Mouse (Mus musculus) CH12.LX (cell line): ENCODE data around the gene Gna15. TPM values are rescaled to one million over a fixed set of nuclear protein-coding genes. Genes with fewer than 3 reads are reported as not detected.
A peak's percentile ranks its signal among the peaks of the same experiment; 100 is the strongest.

Experiments used
- DNase-seq: peaks from one replicate; pipeline ENCODE4 v3.0.0-alpha.2; 2013; ENCODE audit errors: extremely low read depth
- H3K27ac ChIP-seq: 2 replicates; pipeline ENCODE4 v1.5.1; 2012; ENCODE audit warnings: low read depth, mild to moderate bottlenecking, control low read depth, moderate library complexity; ENCODE audit not compliant: insufficient read depth
- H3K27me3 ChIP-seq: replicated peaks from 2 replicates; pipeline ENCODE3; 2012; ENCODE audit warnings: inconsistent platforms
- H3K36me3 ChIP-seq, 2 experiments: replicated peaks in 1 of 2; 2 replicates each; pipeline versions ENCODE3 to v1.6.1; 2012; ENCODE audit warnings: inconsistent platforms in 1 of 2, low read length in 1 of 2, mild to moderate bottlenecking in 1 of 2, mixed read lengths in 1 of 2, moderate library complexity in 1 of 2; ENCODE audit not compliant: control insufficient read depth in 1 of 2, insufficient read depth in 1 of 2
- H3K4me1 ChIP-seq, 2 experiments: 2 replicates each; pipeline ENCODE4 v1.6.1; 2012; ENCODE audit warnings: inconsistent platforms in 1 of 2, moderate library complexity in 1 of 2; ENCODE audit not compliant: insufficient read depth in 2 of 2, control insufficient read depth in 1 of 2
- H3K4me2 ChIP-seq: 2 replicates; pipeline ENCODE4 v1.6.1; 2012; ENCODE audit warnings: low read depth, mild to moderate bottlenecking, control low read depth; ENCODE audit not compliant: poor library complexity, insufficient read depth, severe bottlenecking
- H3K4me3 ChIP-seq, 3 experiments: fragments of 150-350 bp in 1 of 3; sonication (generic) in 1 of 3; replicated peaks in 1 of 3; 2 replicates each; pipeline versions ENCODE3 to v1.5.1; 2011 to 2012; ENCODE audit warnings: low read depth in 2 of 3, low read length in 2 of 3, mild to moderate bottlenecking in 2 of 3, moderate library complexity in 2 of 3, control low read depth in 1 of 3, improper control_type of control experiment in 1 of 3, inconsistent platforms in 1 of 3, mixed read lengths in 1 of 3; ENCODE audit not compliant: poor library complexity in 1 of 3
- H3K79me2 ChIP-seq: replicated peaks from 2 replicates; pipeline ENCODE4 v1.6.1; 2012; ENCODE audit warnings: mild to moderate bottlenecking, moderate library complexity; ENCODE audit not compliant: control insufficient read depth, poor library complexity, insufficient read depth, severe bottlenecking; ENCODE audit errors: extremely low read depth
- H3K9ac ChIP-seq: 2 replicates; pipeline ENCODE4 v1.6.1; 2012; ENCODE audit warnings: low read depth, mild to moderate bottlenecking, control low read depth, moderate library complexity; ENCODE audit not compliant: insufficient read depth
- H3K9me3 ChIP-seq: replicated peaks from 2 replicates; pipeline ENCODE3; 2012; ENCODE audit warnings: low read length, inconsistent platforms, mixed read lengths
- CTCF ChIP-seq, 2 experiments: IDR thresholded peaks in 1 of 2; conservative IDR thresholded peaks in 1 of 2; 2 replicates each; pipeline ENCODE4 v1.5.1; 2011 to 2012; ENCODE audit warnings: low read depth in 2 of 2, low read length in 2 of 2, improper control_type of control experiment in 1 of 2, inconsistent platforms in 1 of 2, mild to moderate bottlenecking in 1 of 2, moderate library complexity in 1 of 2
- E2F4 ChIP-seq: IDR thresholded peaks from 2 replicates; pipeline ENCODE4 v1.6.1; 2011; ENCODE audit warnings: low read depth, low read length, improper control_type of control experiment; ENCODE audit not compliant: insufficient replicate concordance
- GABPA ChIP-seq: IDR thresholded peaks from 2 replicates; pipeline ENCODE4 v1.6.1; 2012; ENCODE audit warnings: low read depth, low read length, improper control_type of control experiment, inconsistent platforms; ENCODE audit not compliant: insufficient replicate concordance
- HCFC1 ChIP-seq: IDR thresholded peaks from 2 replicates; pipeline ENCODE4 v1.6.1; 2012; ENCODE audit warnings: low read depth, mild to moderate bottlenecking, inconsistent platforms, low read length, improper control_type of control experiment
- JUN ChIP-seq: IDR thresholded peaks from 2 replicates; pipeline ENCODE4 v1.6.1; 2011; ENCODE audit warnings: low read depth, mild to moderate bottlenecking, low read length, improper control_type of control experiment, moderate library complexity; ENCODE audit not compliant: insufficient read depth
- JUND ChIP-seq: conservative IDR thresholded peaks from 2 replicates; pipeline ENCODE4 v1.6.1; 2011; ENCODE audit warnings: low read depth, low read length, improper control_type of control experiment
- KAT2A ChIP-seq: IDR thresholded peaks from 2 replicates; pipeline ENCODE4 v1.6.1; 2012; ENCODE audit warnings: low read length, improper control_type of control experiment, inconsistent platforms; ENCODE audit not compliant: insufficient replicate concordance
- MAX ChIP-seq: IDR thresholded peaks from 2 replicates; pipeline ENCODE4 v1.6.1; 2011; ENCODE audit warnings: low read length, improper control_type of control experiment
- MXI1 ChIP-seq: IDR thresholded peaks from 2 replicates; pipeline ENCODE4 v1.6.1; 2011; ENCODE audit warnings: mild to moderate bottlenecking, low read depth, low read length, improper control_type of control experiment
- MYC ChIP-seq: IDR thresholded peaks from 2 replicates; pipeline ENCODE4 v1.6.1; 2011; ENCODE audit warnings: low read depth, mild to moderate bottlenecking, improper control_type of control experiment, low read length
- NRF1 ChIP-seq: IDR thresholded peaks from 2 replicates; pipeline ENCODE4 v1.6.1; 2014; ENCODE audit warnings: low read depth, mild to moderate bottlenecking, inconsistent platforms, low read length, improper control_type of control experiment, moderate library complexity
- POLR2A ChIP-seq: IDR thresholded peaks from 2 replicates; pipeline ENCODE4 v1.6.1; 2011; ENCODE audit warnings: low read depth, mild to moderate bottlenecking, improper control_type of control experiment, low read length
- POLR2AphosphoS2 ChIP-seq: IDR thresholded peaks from 2 replicates; pipeline ENCODE4 v1.6.1; 2011; ENCODE audit warnings: low read depth, low read length, improper control_type of control experiment
- RAD21 ChIP-seq: IDR thresholded peaks from 2 replicates; pipeline ENCODE4 v1.6.1; 2011; ENCODE audit warnings: low read depth, mild to moderate bottlenecking, low read length, improper control_type of control experiment, moderate library complexity
- SIN3A ChIP-seq: IDR thresholded peaks from 2 replicates; pipeline ENCODE4 v1.6.1; 2012; ENCODE audit warnings: low read length, improper control_type of control experiment, inconsistent platforms
- SMC3 ChIP-seq: IDR thresholded peaks from 2 replicates; pipeline ENCODE4 v1.6.1; 2011; ENCODE audit warnings: low read depth, low read length, improper control_type of control experiment
- TBP ChIP-seq: conservative IDR thresholded peaks from 2 replicates; pipeline ENCODE4 v1.6.1; 2011; ENCODE audit warnings: low read depth, low read length, improper control_type of control experiment
- USF1 ChIP-seq: IDR thresholded peaks from 2 replicates; pipeline ENCODE4 v1.6.1; 2014; ENCODE audit warnings: low read depth, mild to moderate bottlenecking, inconsistent platforms, low read length, improper control_type of control experiment
- ZC3H11A ChIP-seq: IDR thresholded peaks from 2 replicates; pipeline ENCODE4 v1.6.1; 2012; ENCODE audit warnings: low read depth, mild to moderate bottlenecking, inconsistent platforms, low read length, improper control_type of control experiment
- ZKSCAN1 ChIP-seq: IDR thresholded peaks from 2 replicates; pipeline ENCODE4 v1.6.1; 2012; ENCODE audit warnings: low read depth, inconsistent platforms, low read length, improper control_type of control experiment, borderline replicate concordance
- ZNF384 ChIP-seq: IDR thresholded peaks from 2 replicates; pipeline ENCODE4 v1.6.1; 2012; ENCODE audit warnings: low read depth, low read length, improper control_type of control experiment, inconsistent platforms
- dilution Hi-C: fragments of 300-500 bp; cut with MboI; formaldehyde crosslinking; loops from 2 replicates; pipeline ENCODE4 v1.14.3; 2020; ENCODE audit warnings: low sequenced_read_pairs; ENCODE audit not compliant: extremely low pct_unique_long_range_greater_than_20kb, extremely low pct_ligation_motif_present
- in situ Hi-C: fragments of 300-500 bp; cut with MboI; formaldehyde crosslinking; loops from 3 replicates; pipeline ENCODE4 v1.14.3; 2019; ENCODE audit warnings: low sequenced_read_pairs, low pct_ligation_motif_present, low pct_unique_long_range_greater_than_20kb, mixed read lengths
- polyA plus RNA-seq: library from polyadenylated mRNA; unstranded; fragments of >175 nt; gene quantifications from 2 replicates; pipeline ENCODE4 v1.2.1, GENCODE M21; 2012; ENCODE audit warnings: low read depth; ENCODE audit not compliant: insufficient read length
- total RNA-seq, 2 experiments: library from RNA; depleted of rRNA; stranded (reverse); fragments of 300-350 nt in 1 of 2; fragments of >200 nt in 1 of 2; gene quantifications; 2 replicates each; pipeline ENCODE4 v1.2.3; 2012 to 2014

The Gna15 gene
- total and polyA plus RNA-seq, 3 experiments, result 5.2 to 10.0 (median 5.2) TPM

DNA sequence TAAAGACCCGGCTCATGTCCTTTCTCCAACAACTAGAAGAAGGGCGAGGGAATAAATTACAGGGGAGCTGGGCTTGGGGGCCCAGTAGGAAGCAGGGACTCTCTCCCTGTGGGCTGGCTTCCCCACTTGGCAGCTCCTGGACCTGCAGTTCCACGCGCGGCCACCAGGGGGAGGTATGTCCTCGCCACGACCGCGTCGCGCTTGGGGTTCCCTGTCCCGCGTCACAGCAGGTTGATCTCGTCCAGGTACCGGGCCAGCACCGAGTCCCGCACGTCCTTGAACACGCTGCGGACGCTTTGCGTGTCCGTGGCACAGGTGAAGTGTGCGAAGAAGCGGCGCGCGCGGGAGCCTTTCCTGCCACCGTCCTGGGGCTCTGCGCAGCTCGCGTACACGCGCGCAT, 21.4 kb downstream of the Gna15 start:
- H3K27ac ChIP-seq, result no peak overlapping the region
- TF ChIP-seq MAX (no peak), E2F4 (no peak), POLR2A (no peak), TBP (no peak), ZC3H11A (peak; percentile 20; the same call in 1 of the 2 replicates), JUN (no peak), POLR2AphosphoS2 (no peak), MYC (no peak), ZNF384 (no peak), ZKSCAN1 (no peak), RAD21 (peak; percentile 80), JUND (no peak), SMC3 (peak; percentile 95), KAT2A (no peak), CTCF (conservative IDR thresholded peaks at IDR 0.05 in 1 of 2, IDR thresholded peaks at IDR 0.05 in 1 of 2; ENCODE audit: low read depth in 2 of 2, low read length in 2 of 2) (peak; percentile 58 to 95), SIN3A (no peak), USF1 (no peak), HCFC1 (no peak)
- no peak overlapping the region for H3K4me2 ChIP-seq
- peaks cover 6% of the 10 kb centered on the region for H3K9me3 ChIP-seq
- H3K4me1 ChIP-seq, result peaks cover 10 to 17% of the 10 kb centered on the region in 2 experiments
- DNase-seq, result peak; percentile 43
- peaks cover 2% of the 10 kb centered on the region for H3K27me3 ChIP-seq
- dilution Hi-C loops (no loop called here), in situ Hi-C loops (no loop called here)
- no peak overlapping the region for H3K9ac ChIP-seq
- H3K4me3 ChIP-seq, result no peak overlapping the region
- no peaks in the 10 kb centered on the region for H3K79me2 ChIP-seq
- H3K36me3 ChIP-seq, result peaks cover 0 to 17% of the 10 kb centered on the region in 2 experiments

DNA sequence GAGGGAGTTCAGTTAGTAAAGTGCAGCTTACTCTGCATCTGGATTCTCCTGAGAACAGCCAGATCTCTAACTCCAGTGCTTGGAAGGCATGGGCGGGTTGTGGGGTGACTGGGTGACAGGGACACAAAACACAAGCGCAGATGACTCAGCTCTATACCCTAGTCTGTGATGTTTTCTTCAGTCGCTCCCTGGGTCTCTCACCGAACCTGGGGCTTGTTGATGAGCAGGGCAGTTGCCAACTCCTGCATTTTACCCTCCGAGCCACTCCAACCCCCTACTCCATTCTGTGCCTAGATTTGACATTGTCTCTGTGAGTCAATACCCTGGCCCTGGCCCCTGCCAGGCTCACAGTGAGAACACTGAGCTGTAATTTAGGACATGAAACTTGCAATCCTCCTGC, 22.2 kb downstream of the Gna15 start:
- H3K27me3 ChIP-seq, result peaks cover 2% of the 10 kb centered on the region
- H3K27ac ChIP-seq, result no peak overlapping the region
- no peak for TF ChIP-seq ZNF384
- no peak for TF ChIP-seq ZKSCAN1
- TF ChIP-seq GABPA, result no peak
- TF ChIP-seq JUND, result no peak
- TF ChIP-seq HCFC1, result no peak
- no peak for TF ChIP-seq MXI1
- no peak for TF ChIP-seq POLR2AphosphoS2
- TF ChIP-seq JUN, result no peak
- no peak for TF ChIP-seq USF1
- TF ChIP-seq KAT2A, result no peak
- no peak for TF ChIP-seq NRF1
- peaks cover 0 to 15% of the 10 kb centered on the region in 2 experiments for H3K36me3 ChIP-seq
- peaks cover 12 to 25% of the 10 kb centered on the region in 2 experiments for H3K4me1 ChIP-seq
- in situ Hi-C loops (no loop called here), dilution Hi-C loops (no loop called here)
- H3K9me3 ChIP-seq, result peaks cover 6% of the 10 kb centered on the region
- H3K4me3 ChIP-seq, result no peak overlapping the region
- no peaks in the 10 kb centered on the region for H3K79me2 ChIP-seq
- no peak overlapping the region for H3K4me2 ChIP-seq
- no peak overlapping the region for H3K9ac ChIP-seq
- no peak for DNase-seq
